Mouse (Mus musculus) gastrocnemius, adult 2 months (tissue): ENCODE measurements at regions not wholly inside any gene's neighbourhood (a gene's known extent, or its start where the extent isn't known, plus 50 kb on each side); places are given as distances from the start of the nearest gene placed in this dataset.

ENCODE experiments used
- DNase-seq: peaks from one replicate; pipeline ENCODE4 v3.0.0; 2022
- H3K27ac ChIP-seq: fragments of 200-600 bp; 2 replicates; pipeline ENCODE4 v1.8.1; 2022; ENCODE audit warnings: mild to moderate bottlenecking
- H3K4me3 ChIP-seq: fragments of 200-600 bp; 2 replicates; pipeline ENCODE4 v1.8.1; 2022; ENCODE audit warnings: mild to moderate bottlenecking, moderate library complexity
- CTCF ChIP-seq: fragments of 200-600 bp; IDR thresholded peaks from 2 replicates; pipeline ENCODE4 v1.8.1; 2022; ENCODE audit warnings: antibody characterized with exemption, mild to moderate bottlenecking, moderate library complexity
- intact Hi-C: fragments of 180-260 bp; cut with DNase I; formaldehyde crosslinking; loops from one replicate; pipeline ENCODE4 v1.15.1; 2025

DNA sequence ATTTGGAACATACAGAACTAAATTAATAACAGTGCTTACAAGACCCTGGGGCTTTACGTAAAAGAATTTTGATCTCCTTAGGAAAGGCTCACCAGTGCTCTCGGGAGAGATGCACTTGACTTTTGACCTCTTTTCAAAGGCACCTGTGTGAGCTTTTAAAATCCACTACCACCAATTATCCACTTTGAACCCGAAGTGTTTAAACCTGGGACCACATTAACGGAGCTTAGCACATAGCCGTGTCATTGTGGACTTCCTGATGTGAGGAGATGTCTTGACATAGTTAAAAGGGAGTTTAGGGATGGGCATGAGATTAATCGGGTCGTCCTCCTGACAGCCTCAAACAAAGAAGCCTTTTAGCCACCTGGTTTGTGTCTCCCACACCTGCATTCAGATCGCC lies 286.6 kb upstream of the Ddhd1 start:
- TF ChIP-seq CTCF = no peak
- DNase-seq = no peak
- H3K4me3 ChIP-seq = no peak overlapping the region
- peak overlapping the region; percentile 63 for H3K27ac ChIP-seq
- intact Hi-C loops = no loop called here

DNA sequence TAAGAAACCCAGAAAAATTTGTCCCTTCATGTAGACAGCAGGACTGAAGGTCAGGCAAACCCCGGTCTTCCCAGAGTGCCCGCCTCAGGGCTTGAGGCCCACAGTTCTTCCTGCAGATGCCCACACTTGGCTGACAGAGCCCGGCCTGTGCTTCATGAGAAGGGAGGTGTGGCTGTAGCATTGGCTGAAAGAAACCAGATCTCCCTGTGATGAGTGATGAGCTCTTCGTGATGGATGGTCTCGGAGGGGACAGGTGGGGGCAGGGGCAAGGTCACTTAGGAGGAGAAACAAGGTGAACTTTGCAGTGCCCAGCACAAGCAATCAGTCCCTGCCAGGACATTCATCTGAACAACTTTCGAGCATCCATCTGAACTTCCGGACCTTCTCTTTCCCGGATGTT lies 298.7 kb upstream of the Ddhd1 start:
- no peak for DNase-seq
- Histone ChIP-seq H3K27ac (no peak overlapping the region), H3K4me3 (no peak overlapping the region)
- intact Hi-C loops = no loop called here
- no peak for TF ChIP-seq CTCF

DNA sequence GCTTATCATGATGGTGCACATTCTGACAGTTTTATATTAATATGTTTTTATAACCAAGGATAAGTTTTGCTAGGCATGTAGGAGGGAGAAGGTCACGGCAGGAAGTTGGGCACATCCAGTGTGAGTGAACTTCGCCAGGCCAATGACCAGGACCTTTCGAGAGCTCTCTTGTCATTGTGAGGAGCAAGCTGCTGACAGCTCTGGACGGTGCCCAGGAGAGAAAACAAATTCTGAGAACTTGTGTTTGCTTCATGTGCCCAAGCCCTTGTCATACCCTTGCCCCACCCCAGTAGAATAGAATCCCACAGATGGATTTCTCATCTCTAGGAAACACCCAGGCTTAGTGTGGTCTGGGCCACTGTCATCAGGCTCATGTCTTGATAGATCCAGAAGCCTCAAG lies 304.5 kb upstream of the Ddhd1 start:
- no peak for TF ChIP-seq CTCF
- Histone ChIP-seq H3K4me3 (no peak overlapping the region), H3K27ac (no peak overlapping the region)
- intact Hi-C loops = no loop called here
- DNase-seq = peak; percentile 20

DNA sequence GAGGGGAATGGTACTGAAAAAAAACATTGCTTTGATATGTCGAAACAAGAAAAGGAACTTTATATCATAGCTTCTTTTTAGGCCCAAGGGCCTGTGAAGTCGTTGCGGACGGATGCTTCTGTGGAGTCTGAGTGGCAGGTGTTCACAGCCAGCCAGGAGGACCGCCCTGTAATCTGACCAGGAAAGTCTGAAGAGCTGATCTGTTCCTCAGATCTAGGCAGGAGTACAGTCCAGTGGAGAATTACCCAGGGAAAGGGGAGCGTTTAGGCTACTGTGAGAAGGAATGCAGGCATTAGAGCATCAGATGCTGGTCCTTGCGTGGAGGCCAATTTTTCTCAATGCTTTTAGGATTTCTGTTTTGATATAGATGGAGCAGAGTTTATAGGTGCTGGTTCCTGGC lies 306.1 kb upstream of the Ddhd1 start:
- intact Hi-C loops = no loop called here
- Histone ChIP-seq H3K4me3 (no peak overlapping the region), H3K27ac (no peak overlapping the region)
- DNase-seq = no peak
- TF ChIP-seq CTCF = no peak

DNA sequence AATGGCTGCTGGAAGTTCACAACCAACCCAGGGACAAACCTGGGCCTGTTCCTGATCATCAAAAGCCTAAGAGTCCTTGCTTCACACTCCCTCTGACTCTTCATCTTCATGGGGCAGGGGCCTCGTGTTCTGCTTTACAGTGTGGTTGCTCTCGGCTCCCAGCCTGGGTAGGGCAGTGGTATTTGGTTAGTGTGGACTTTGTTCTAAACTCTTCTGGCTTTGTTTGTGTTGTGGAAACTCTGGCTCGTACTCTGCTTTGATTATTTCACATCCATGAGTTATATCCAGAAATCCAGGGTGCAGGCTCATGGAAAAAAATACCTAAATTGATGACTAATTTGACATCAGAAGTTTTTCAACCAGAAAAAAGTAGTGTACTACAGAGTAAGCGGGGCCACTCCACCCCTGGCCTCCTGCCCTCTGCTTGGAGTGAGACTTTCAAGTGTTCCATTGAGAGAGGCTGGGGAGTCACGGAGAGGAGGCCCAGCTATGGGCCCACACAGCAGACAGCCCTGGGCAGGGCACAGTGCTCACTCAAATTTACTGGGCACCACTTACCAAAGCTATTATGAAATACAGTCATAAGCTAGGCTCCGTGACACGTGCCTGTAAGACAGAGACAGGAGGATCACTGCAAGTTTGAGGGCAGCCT lies 325.4 kb upstream of the Ddhd1 start:
- DNase-seq = peak; percentile 66
- H3K4me3 ChIP-seq = no peak overlapping the region
- TF ChIP-seq CTCF = no peak
- intact Hi-C loops = no loop called here
- peak overlapping the region; percentile 38; the same call in 1 of the 2 replicates for H3K27ac ChIP-seq

DNA sequence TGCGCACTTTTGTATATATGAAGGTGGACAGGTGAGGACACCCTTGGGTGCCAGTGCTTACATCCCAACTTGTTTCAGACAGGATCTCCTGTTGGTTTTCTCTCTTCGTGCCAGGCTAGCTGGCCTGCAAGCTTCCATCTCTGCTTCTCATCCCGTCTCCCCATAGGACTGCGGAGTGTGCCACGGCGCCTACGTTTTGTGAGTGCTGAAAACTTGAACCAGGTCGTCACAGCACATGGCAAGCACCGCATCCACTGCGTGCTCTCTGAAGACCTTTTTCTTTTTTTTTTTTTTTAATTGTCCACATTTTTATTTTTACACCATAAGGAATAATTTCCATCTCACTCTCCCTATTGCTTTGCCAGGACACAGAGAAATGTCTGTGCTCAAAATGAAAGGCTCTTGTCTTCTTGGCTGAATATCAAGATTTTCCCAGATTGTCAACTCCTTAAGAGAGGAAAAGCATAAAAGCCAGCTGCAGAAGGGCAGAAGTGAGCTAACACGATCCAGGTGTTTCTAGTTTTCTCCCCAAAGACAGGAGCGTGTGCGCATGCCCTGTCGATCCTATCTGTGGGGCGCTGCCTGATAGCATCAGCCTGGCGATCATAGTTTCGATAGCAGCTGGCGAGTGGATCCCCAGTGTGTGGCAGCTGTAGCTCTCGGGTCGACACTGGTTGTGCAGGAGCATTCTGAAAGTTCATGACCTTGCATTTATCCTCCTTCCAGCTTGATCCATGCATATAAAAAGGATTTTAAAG lies 326.4 kb upstream of the Ddhd1 start:
- DNase-seq = no peak
- no peak for TF ChIP-seq CTCF
- Histone ChIP-seq H3K4me3 (peak overlapping the region; percentile 51), H3K27ac (peak overlapping the region; percentile 51)
- intact Hi-C loops = no loop called here

DNA sequence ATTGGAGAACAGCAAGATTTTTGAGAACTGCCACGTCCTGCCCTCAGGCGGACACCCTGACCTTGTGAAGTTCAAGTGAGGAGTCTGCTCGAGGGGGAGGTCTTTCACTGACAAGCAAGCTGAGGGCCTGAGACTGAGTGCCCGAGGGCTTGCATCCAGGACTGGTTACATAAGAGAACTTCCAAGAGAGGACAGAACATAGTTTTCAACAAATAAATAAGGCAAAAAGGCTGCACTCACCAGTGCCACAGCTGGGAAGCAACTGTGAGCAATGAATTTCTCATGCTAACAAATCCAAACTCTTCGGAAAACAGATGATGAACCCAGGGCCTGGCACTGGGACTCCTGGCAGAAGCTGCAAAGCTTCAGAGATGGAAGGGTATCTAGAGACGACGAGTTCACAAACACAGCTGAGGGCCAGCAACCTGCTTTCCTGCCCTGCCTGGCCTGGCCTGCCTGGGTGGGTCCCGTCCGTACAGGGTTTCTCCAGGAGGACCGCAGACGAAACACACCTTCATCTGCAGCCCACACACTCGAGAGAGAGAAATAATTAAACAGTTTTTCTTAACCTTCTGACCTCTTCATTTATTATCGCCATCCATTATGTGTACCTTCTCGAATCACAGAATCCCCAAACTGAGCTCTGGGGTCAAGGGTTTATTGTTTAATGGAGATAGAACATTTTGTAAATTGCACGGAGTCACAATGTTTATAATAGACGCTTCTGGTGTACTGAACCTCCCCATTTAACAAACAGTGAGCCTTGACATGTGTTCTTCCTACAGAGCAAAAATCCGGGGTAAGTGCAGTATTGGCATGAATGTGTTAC lies 334.3 kb upstream of the Ddhd1 start:
- Histone ChIP-seq H3K27ac (peak overlapping the region; percentile 74), H3K4me3 (no peak overlapping the region)
- intact Hi-C loops = loop anchor here (2.0 to 5.0 kb wide), 2 partner anchors 390 to 733 kb away; no protein-coding TSS in a partner anchor
- no peak for TF ChIP-seq CTCF
- DNase-seq = peak; percentile 64

DNA sequence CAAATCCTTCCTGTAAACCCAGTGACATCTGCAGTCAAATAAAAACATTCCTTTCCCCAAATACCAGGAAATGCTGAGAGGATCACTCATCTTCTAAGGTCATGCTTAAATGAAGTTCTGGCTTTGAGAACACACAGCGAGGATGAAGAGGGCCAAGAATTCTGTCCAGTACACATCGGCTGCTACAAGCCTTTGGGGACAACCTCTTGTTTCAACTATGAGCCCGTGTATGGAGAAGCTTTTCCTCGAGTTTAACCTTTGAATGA lies 334.9 kb upstream of the Ddhd1 start:
- no peak for DNase-seq
- no peak for TF ChIP-seq CTCF
- Histone ChIP-seq H3K4me3 (no peak overlapping the region), H3K27ac (peak overlapping the region; percentile 74)
- intact Hi-C loops = loop anchor here (2.0 to 5.0 kb wide), 2 partner anchors 389 to 732 kb away; no protein-coding TSS in a partner anchor

DNA sequence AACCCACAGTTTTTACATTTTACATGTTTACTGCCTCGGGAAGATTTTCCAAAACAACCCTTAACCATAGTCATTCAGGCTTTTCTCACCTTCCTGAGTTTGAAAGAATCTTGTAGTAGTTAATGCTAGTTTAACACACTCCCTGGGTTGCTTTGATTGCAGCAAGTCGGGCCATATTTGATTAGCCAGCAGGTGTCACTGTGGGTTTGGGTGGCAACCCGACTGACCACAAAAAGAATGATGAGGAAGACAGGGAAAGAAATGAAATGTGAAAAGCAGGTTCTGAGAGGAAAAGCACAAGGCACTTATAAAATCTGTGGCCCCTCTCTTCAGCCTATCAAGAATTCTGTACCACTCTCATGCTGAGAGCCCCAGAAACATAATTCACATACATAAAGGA lies 335.7 kb upstream of the Ddhd1 start:
- TF ChIP-seq CTCF = peak; percentile 85
- DNase-seq = peak; percentile 79
- intact Hi-C loops = loop anchor here (2.0 to 5.0 kb wide), 3 partner anchors 389 to 731 kb away; no protein-coding TSS in a partner anchor

DNA sequence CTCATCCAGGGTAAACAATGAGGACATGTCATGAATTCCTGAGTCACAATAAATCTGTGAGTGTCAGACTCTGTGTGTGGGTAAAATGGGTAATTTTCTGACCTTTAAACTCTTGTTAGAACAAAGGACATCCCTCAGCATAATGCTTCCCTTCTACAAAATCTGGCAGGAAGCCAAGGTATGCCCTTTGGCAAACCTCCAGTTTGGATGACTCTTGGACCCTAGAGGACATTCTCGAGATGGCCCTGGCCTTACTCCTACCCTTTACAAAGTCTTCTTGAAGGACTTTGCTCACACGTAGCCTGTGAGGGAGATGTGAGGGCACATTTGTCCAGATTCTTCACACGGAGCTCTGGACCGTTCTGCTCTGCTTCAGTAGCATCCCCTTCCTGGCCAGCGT lies 338.8 kb upstream of the Ddhd1 start:
- Histone ChIP-seq H3K27ac (no peak overlapping the region), H3K4me3 (no peak overlapping the region)
- TF ChIP-seq CTCF = no peak
- intact Hi-C loops = no loop called here
- DNase-seq = no peak

More for the DNA sequence above, 335.7 kb upstream of the Ddhd1 start:
- Histone ChIP-seq H3K27ac (peak overlapping the region; percentile 24; the same call in 1 of the 2 replicates), H3K4me3 (no peak overlapping the region)

DNA sequence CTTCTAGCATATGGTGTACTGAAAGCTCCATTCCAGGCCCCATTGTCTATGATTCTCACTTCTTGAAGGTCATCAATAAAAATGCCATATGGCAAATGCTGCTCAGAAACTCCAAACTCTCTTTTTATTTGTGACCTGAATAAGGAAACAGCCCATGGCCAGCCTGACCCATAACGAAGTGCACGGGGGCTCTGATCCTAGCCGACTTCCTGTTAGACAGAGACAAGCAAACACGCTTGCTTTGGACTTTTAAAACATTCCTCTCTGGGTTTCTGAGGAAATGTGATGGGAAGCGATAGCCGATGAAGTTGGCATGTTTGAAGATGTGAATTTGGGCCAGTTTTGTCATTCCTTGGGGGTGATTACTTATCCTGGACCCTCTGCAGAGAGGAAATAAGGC lies 346.1 kb upstream of the Ddhd1 start:
- no peak overlapping the region for H3K27ac ChIP-seq
- TF ChIP-seq CTCF = no peak
- no peak overlapping the region for H3K4me3 ChIP-seq
- DNase-seq = no peak
- intact Hi-C loops = no loop called here

DNA sequence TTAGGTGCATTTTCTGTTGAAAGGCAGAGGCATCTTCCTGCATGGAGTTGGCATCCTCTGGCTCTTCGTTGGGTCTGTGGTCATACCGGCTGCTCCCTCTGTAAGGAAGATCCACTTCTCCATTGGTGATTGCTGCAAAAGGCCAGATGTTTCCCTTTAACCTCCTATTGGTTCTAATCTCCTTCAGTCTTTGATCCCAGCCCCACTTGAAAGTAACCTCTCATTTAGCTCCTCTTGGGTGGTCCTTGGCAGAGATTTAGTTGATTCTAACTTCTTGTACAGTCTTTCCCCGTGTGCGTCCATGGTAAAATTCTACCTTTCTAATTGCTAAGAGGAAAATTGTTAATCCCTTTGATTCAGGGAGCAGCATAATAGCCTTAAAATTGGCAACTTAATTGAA lies 347.4 kb upstream of the Ddhd1 start:
- intact Hi-C loops = no loop called here

DNA sequence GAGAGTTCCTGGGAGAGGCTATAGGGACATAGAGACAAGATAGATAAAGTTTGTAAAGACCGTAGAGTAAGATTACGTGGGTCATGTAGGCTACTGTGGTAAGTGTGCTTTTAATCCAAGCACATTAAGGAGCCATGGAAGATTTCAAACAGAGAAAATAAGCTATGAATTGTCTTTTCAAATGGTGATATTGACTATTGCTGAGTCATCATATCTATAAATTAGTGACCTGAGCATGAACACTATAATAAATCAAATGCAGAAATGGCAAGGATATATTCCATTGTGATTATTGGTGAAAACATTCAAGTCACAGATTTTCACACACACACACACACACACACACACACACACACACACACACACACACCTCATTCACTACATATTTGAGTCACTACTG lies 355.3 kb upstream of the Ddhd1 start:
- intact Hi-C loops = no loop called here
- Histone ChIP-seq H3K4me3 (no peak overlapping the region), H3K27ac (no peak overlapping the region)
- TF ChIP-seq CTCF = no peak
- DNase-seq = no peak

More for the DNA sequence above, 347.4 kb upstream of the Ddhd1 start:
- Histone ChIP-seq H3K4me3 (no peak overlapping the region), H3K27ac (no peak overlapping the region)
- no peak for TF ChIP-seq CTCF
- no peak for DNase-seq
